Mouse (Mus musculus) G1E (cell line): Measurements from ENCODE around the gene Creb3l1.

Source experiments
- CTCF ChIP-seq: IDR thresholded peaks from 2 replicates; pipeline ENCODE4 v1.5.1; 2012; ENCODE audit warnings: low read depth, low read length, inconsistent platforms, mixed read lengths
- GATA1 ChIP-seq: IDR thresholded peaks from 2 replicates; pipeline ENCODE4 v1.6.1; 2012; ENCODE audit warnings: borderline replicate concordance, low read length, inconsistent platforms, mixed read lengths
- POLR2AphosphoS5 ChIP-seq: IDR thresholded peaks from 2 replicates; pipeline ENCODE4 v1.6.1; 2012; ENCODE audit warnings: low read depth, low read length, inconsistent platforms; ENCODE audit not compliant: insufficient replicate concordance
- TAL1 ChIP-seq: conservative IDR thresholded peaks from 2 replicates; pipeline ENCODE4 v1.6.1; 2012; ENCODE audit warnings: low read depth, low read length, inconsistent platforms, mixed read lengths

- no peak for TF ChIP-seq CTCF
- no peak for TF ChIP-seq TAL1
- TF ChIP-seq POLR2AphosphoS5, result no peak
- TF ChIP-seq GATA1, result no peak
Measured at GRCm38 (mm10) chr2:91936154-91936553, 88.1 kb downstream of the Creb3l1 start.
